Mouse (Mus musculus): Measurements from ENCODE around the gene Megf6.

- TF ChIP-seq POLR2A (IDR thresholded peaks at IDR 0.05; ENCODE audit: control insufficient read depth, extremely low read depth, insufficient read depth, low read length, poor library complexity) (no peak), CTCF (IDR thresholded peaks at IDR 0.05; ENCODE audit: borderline replicate concordance, control insufficient read depth, extremely low read depth, insufficient read depth, low read length, poor library complexity) (no peak)
Observed at GRCm38 (mm10) chr4:154211459-154211858, 40.9 kb downstream of the Megf6 start.
